ENCODE assay signal across 8 mouse cellular contexts in the genomic region with DNA sequence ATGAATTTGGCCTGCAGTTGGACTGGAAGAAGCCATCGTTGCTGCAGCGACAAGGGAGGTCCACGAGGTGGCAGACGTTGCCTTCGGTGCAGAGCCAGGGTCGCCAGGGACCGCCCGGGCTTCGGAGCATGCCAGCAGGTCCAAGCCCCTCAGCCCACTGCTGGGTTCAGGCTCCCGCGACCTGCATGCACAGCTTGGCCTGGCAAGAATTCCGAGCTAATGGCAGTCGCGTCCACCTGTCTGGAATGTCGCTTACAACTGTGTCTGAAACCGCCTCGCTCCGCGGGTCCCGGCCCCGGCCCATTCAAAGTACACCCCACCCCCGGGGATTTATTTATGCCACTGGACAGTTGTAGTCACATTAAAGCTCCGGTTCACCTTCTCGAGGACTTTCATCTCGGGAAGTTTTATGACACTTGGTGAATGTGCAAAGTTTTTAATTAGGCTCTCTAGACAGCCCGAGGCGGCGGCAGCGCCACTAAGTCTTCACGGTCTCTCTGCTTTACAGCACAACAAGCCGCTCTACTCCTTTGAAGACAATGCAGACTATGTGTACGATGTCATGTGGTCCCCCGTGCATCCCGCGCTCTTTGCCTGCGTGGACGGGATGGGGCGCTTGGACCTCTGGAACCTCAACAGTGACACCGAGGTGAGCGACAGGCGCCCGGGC.
DNase-seq lines count a peak whose midpoint lies in the region; ATAC-seq lines count a peak whose summit lies in the region.

No protein-coding gene starts in this region.

- ATAC-seq in monocyte, adult 5-6 weeks (replicated peaks; ENCODE audit: insufficient number of reproducible peaks, low FRiP score, low TSS enrichment, poor library complexity, severe bottlenecking): no peak

- WGBS in macrophage (ENCODE audit: missing documents): 7% methylated on average over 41 of the region's 42 CpGs

- peak; percentile 25 for DNase-seq in adrenal gland, adult 8-10 months
- DNase-seq in embryo, embryonic 10 days (ENCODE audit: low spot score): peak; percentile 96
- peak; percentile 18 for DNase-seq in gastrocnemius, postnatal 25 days
- peak; percentile 43 for DNase-seq in induced T-regulatory cell, adult 2 months (ENCODE audit: low read depth)
- peak; percentile 43 to 50 for DNase-seq in left cerebral cortex, adult 8-10 months (ENCODE audit: low spot score in 2 of 2)
- DNase-seq in right cerebral cortex, postnatal 10 days (ENCODE audit: low spot score in 2 of 2): peak; percentile 84 to 90

- H3K36me3 ChIP-seq in macrophage (ENCODE audit: inconsistent target): no peaks in the 10 kb centered on the region

- peak overlapping the region; percentile 26 for H3K4me3 ChIP-seq in macrophage (ENCODE audit: inconsistent target)

- no peaks in the 10 kb centered on the region for H3K79me2 ChIP-seq in macrophage (ENCODE audit: inconsistent target)

- no peak overlapping the region for H3K27ac ChIP-seq in macrophage

Comparison
In these comparisons a context has a peak if more than half of its experiments do, and no peak if none do; other contexts are left out.
1. DNase-seq: peak in every context shown above with its lines; median percentile 96 in embryo, embryonic 10 days; 87 in right cerebral cortex, postnatal 10 days; 46 in left cerebral cortex, adult 8-10 months; 43 in induced T-regulatory cell, adult 2 months; 25 in adrenal gland, adult 8-10 months; 18 in gastrocnemius, postnatal 25 days.